Mouse (Mus musculus) lung, postnatal 0 days (tissue): ENCODE results near the gene Gm47959.

ENCODE experiments used
- CTCF ChIP-seq: IDR thresholded peaks from 2 replicates; pipeline ENCODE4 v1.5.1; 2016; ENCODE audit warnings: antibody characterized with exemption, mild to moderate bottlenecking
- EP300 ChIP-seq: IDR thresholded peaks from 2 replicates; pipeline ENCODE4 v1.6.1; 2016; ENCODE audit warnings: antibody characterized with exemption, mild to moderate bottlenecking, control low read depth

DNA sequence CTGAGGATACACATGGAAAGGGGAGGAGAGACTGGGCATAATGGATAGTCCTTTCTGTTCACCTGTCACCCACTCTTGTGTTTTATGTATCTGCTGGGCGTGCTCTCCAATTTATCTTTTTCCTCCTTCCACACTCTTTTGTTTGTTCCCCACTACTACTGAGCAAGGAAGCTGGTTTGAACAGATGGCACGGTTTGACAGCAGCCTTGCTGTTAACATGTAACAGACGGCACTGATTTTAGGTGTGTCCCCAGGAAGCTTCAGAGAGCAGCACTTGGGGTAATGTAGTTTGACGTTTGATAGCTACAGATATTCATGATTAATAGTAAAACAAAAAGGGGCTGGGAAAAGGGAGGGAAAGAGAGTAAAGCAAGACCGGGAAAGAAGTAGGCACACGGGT, 7.1 kb downstream of the Gm47959 start:
- TF ChIP-seq CTCF (no peak), EP300 (no peak)
